Mouse (Mus musculus) ES-E14 (cell line): ENCODE data around the gene Upf3b.

ENCODE experiments used
- CHD2 ChIP-seq: IDR thresholded peaks from 2 replicates; pipeline ENCODE4 v1.6.1; 2014; ENCODE audit warnings: mild to moderate bottlenecking, low read depth, low read length, inconsistent platforms
- ZC3H11A ChIP-seq: IDR thresholded peaks from 2 replicates; pipeline ENCODE4 v1.6.1; 2012; ENCODE audit warnings: low read depth, mild to moderate bottlenecking, inconsistent platforms, low read length, borderline replicate concordance
- ZNF384 ChIP-seq: IDR thresholded peaks from 2 replicates; pipeline ENCODE4 v1.6.1; 2012; ENCODE audit warnings: low read depth, low read length, inconsistent platforms

- TF ChIP-seq ZNF384 (no peak), ZC3H11A (no peak), CHD2 (no peak)
Measured at GRCm38 (mm10) chrX:37068766-37069165, 41.4 kb downstream of the Upf3b start.
